Mouse (Mus musculus) embryonic fibroblast, embryonic 13.5 days (primary cell): Measurements from ENCODE around the gene Ldhd.

Experiments used
- CTCF ChIP-seq: IDR thresholded peaks from 2 replicates; pipeline ENCODE4 v1.5.1; 2011; ENCODE audit warnings: mild to moderate bottlenecking, control low read depth, low read length, moderate library complexity, borderline replicate concordance; ENCODE audit not compliant: insufficient read depth
- POLR2A ChIP-seq: IDR thresholded peaks from 2 replicates; pipeline ENCODE4 v1.6.1; 2011; ENCODE audit warnings: low read depth, mild to moderate bottlenecking, control low read depth, low read length, moderate library complexity

GRCm38 (mm10) chr8:111657312-111657854 is 27.2 kb upstream of the Ldhd start:
- TF ChIP-seq POLR2A (no peak), CTCF (no peak)
